Mouse (Mus musculus): ENCODE results near the gene Cpxm2.

Cpxm2 gene

GRCm38 (mm10) chr7:132154368-132154961 lies at the start of gene Cpxm2:
TSS of gene Cpxm2 (minus strand) at chr7:132154739.
- ATAC-seq (ENCODE audit: insufficient number of reproducible peaks, low FRiP score, low TSS enrichment) = no peak

DNA sequence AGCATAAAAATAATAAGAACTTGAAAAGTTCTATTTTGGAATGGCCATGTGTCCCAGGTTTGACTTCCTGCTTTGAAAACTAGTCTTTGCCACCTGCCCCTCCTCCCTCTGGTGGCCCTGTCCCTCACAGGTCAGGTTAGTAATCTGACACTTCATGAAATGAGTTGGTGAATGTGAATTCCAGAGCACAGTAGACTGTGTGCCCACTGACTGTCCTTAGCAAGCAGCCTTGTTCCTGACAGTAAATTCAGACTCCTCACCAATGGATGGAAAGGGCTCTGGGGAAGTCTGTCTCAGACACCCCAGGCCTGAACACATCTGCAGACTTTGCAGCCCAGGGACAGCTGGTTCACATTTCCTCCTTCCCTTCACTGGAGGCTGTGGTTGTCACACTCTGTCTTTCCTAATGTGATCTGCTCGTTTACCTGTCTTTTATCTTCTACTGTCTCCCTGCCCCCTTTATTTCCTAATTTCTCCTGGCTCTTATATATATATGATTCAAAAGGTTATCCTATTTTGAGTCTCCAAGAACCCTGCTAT lies 49.6 kb upstream of the Cpxm2 start:
- ATAC-seq (ENCODE audit: insufficient number of reproducible peaks, low FRiP score, low TSS enrichment) = no peak

GRCm38 (mm10) chr7:132199686-132200085 lies 45.1 kb upstream of the Cpxm2 start:
- no peak for ATAC-seq (ENCODE audit: insufficient number of reproducible peaks, low FRiP score, low TSS enrichment)

GRCm38 (mm10) chr7:132198806-132199205 lies 44.3 kb upstream of the Cpxm2 start:
- no peak for ATAC-seq (ENCODE audit: insufficient number of reproducible peaks, low FRiP score, low TSS enrichment)

- ATAC-seq (ENCODE audit: insufficient number of reproducible peaks, low FRiP score, low TSS enrichment) = no peak
Measured at GRCm38 (mm10) chr7:132197817-132198475, 43.4 kb upstream of the Cpxm2 start.

DNA sequence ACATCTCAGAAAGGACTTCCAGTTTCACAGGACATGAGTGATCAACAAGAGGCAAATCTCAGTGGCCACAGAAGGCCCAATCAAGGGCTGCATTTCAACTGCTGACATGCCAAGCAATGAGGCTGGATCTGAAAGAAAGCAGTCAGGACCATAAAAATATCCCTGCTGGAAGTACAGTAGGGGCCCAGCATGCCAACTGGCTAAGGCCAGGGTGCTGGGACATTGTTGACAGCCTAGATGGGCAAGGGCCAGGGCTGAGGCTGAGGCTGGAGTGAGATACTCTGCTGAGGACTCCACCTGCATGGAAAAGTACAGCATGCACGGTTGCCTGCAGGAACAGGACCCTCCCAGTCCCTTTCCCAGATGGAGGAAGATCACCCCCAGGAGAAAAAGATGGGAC lies 42.0 kb upstream of the Cpxm2 start:
- no peak for ATAC-seq (ENCODE audit: insufficient number of reproducible peaks, low FRiP score, low TSS enrichment)

GRCm38 (mm10) chr7:132193606-132194005 lies 39.1 kb upstream of the Cpxm2 start:
- ATAC-seq (ENCODE audit: insufficient number of reproducible peaks, low FRiP score, low TSS enrichment) = no peak

GRCm38 (mm10) chr7:132187456-132187855 lies 32.9 kb upstream of the Cpxm2 start:
- no peak for ATAC-seq (ENCODE audit: insufficient number of reproducible peaks, low FRiP score, low TSS enrichment)

DNA sequence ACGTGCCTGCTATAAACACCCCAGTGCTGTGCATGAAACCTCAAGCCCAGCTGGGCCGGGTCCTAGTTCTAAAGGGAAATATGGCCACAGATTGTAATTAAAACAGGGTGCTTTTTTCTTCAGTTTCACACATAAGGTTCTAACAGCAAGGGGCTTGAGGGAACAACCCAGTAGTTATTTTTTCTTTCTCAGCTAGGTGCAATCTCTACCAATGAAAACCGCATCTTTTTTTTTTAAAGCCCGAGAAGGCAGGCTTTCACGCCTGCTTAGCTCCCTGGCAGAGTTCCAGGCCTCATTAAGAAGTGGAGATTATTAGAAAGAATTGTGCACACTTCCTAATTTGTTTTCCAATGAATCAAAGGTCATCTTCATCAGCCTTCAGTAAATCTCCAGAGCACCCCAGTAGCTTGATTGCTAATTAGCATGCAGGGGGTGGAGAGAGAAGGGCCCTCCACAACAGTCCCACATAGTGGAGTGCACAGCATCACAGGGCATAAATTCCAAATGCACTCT lies 29.4 kb upstream of the Cpxm2 start:
- no peak for ATAC-seq (ENCODE audit: insufficient number of reproducible peaks, low FRiP score, low TSS enrichment)

DNA sequence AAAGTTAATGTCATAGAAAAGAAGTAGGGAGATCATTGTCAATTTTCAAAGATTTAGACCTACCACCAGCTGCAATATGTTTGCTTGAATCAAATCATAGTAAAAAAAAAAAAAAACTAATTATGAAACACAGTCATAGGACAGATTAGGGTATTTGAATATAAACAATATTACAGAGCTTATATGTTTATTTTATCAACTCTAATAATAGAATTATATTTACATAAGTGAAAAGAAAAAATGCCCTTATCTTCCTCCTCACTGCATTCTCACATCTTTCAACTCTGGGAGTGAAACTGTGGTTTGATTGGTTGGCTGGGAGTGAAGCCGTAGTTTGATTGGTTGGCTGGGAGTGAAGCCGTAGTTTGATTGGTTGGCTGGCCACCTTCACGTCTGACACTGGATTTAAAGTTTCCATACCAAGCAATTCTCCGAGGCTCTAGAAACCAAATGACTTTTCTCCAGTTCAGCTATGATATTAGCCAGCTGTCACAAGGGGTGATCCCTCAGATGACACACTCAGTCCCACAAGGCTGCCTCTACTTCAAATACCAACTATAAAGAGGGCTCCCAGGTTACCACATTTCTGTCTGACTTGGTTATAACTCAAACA lies 27.2 kb upstream of the Cpxm2 start:
- no peak for ATAC-seq (ENCODE audit: insufficient number of reproducible peaks, low FRiP score, low TSS enrichment)

GRCm38 (mm10) chr7:132181042-132181441 lies 26.5 kb upstream of the Cpxm2 start:
- no peak for ATAC-seq (ENCODE audit: insufficient number of reproducible peaks, low FRiP score, low TSS enrichment)

DNA sequence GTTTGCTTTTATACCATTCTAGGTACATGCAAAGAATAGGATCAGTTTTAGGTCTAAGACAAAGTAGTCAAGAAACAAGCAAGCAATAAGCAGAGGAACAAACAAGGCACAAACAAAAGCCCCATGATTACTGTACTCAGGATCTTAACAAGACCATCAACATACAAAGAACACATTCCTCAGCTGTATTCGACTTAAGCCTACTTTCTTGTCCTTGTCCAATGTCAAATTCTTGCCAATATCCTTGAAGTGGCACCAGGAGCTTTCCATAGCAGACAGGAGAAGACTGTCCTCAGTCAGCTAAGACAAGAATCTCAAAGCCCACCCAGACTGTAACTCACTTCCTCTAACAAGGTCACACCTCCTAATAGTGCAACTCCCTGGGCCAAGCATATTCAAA lies 24.5 kb upstream of the Cpxm2 start:
- no peak for ATAC-seq (ENCODE audit: insufficient number of reproducible peaks, low FRiP score, low TSS enrichment)

- no peak for ATAC-seq (ENCODE audit: insufficient number of reproducible peaks, low FRiP score, low TSS enrichment)
Measured at GRCm38 (mm10) chr7:132174787-132175186, 20.2 kb upstream of the Cpxm2 start.

DNA sequence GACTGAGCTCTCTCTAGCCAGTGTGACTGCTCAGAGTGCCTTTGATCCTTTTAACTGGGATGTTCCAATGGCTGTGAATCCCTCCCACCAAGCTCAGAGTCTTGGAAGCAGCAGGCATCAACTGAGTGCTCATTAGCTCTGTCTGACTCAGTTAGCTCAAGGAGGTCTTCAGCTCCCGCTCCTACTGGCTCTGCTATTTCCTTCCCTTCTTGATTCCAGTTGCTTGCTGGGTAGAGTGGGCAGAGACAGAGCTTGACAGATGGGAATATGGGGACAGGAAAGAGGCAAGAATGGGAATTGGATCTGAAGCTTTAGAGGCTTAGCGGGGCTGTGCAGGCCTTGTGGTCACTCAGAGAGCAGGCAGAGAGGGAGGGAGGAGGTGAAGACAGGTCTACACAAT lies 19.8 kb upstream of the Cpxm2 start:
- ATAC-seq (ENCODE audit: insufficient number of reproducible peaks, low FRiP score, low TSS enrichment) = no peak

GRCm38 (mm10) chr7:132172220-132172619 lies 17.7 kb upstream of the Cpxm2 start:
- ATAC-seq (ENCODE audit: insufficient number of reproducible peaks, low FRiP score, low TSS enrichment) = no peak

DNA sequence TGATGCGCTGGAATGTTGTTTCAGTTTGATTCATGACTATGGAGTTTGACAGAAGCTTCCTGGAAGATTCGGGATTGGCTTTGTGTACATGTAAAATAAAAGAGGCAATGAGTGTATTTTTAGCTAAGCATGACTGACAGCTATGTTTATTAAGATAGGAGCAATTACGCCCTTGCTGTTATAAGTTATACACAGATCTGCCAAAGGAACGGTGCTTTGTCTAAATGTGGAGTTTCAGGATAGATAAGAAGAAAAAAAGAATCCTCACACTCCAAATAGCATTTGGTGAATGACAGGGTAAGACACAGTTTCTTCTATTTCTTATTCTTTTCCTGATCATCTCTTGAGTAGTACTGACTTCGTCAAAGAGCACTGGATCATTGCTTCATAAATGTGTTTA lies 17.2 kb upstream of the Cpxm2 start:
- ATAC-seq (ENCODE audit: insufficient number of reproducible peaks, low FRiP score, low TSS enrichment) = no peak

DNA sequence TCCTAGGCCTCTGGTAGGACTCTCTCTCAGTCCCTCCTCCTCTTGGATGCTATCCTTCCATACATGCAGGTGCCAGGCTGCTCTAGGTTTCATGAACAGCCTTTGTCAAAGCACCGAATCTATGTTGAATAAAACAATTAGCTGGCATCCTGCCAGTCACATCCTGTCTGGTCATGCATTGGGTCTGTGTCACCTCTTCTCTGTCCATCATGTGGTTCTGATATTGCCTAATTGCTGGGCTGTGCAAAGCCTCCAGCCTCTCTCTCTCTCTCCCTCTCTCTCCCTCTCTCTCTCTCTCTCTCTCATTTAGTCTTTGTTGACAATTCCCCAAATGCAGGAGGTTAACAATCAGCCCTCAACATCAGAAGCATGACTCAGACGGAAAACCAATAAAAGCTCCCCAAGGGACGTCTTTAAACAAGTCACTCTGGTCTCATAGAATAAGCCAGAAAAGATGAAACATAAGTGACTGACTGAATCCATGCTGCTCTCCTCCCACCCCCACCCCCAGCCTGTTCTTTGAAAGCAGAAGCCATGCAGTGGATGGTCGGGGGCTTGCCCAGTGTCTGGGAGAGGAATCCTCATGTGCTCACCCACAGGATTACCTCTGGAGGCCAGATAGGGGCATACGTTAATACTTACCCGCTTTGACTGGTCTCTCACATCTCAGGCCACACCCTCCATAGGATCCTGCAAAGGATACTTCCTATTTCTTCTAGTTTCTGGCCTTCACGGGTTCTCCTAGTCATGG lies 15.1 kb upstream of the Cpxm2 start:
- ATAC-seq (ENCODE audit: insufficient number of reproducible peaks, low FRiP score, low TSS enrichment) = no peak

DNA sequence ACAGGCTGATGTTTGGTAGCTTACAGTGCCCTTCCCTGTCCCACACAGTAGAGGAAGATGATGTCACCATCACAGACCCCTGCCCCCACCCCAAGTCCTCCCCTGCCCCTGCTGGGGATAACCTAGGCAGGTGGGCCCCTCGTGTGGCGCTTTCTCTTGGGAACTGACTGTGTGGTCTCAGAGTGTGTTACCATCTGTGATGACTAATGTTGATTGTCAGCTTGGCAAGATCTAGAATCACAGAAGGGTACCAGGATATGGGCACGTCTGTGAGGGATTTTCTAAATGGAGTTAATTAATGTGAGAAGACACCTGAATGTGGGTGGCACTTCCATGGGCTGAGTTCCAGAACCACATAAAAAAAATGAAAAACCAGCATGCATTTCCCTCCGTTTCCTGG lies 12.7 kb upstream of the Cpxm2 start:
- ATAC-seq (ENCODE audit: insufficient number of reproducible peaks, low FRiP score, low TSS enrichment) = no peak

DNA sequence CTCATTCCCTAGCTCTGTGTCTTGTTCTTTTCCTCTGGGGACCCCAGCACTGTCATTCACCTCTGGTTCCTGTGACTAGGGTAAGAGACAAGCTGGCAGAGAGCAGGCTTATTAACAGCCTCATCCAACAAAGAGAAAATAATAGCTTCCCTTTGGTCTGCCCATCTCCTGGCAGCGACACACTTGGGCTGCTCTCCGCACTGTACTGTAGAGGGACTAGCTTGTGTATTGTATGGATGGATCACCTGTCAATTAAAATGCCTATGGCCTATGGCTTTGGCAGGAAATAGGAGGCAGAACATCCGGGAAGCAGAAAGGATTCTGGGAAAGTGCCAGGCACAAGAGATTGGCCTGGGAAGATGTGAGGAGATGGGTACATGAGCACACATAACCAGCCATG lies 7.7 kb upstream of the Cpxm2 start:
- no peak for ATAC-seq (ENCODE audit: insufficient number of reproducible peaks, low FRiP score, low TSS enrichment)

DNA sequence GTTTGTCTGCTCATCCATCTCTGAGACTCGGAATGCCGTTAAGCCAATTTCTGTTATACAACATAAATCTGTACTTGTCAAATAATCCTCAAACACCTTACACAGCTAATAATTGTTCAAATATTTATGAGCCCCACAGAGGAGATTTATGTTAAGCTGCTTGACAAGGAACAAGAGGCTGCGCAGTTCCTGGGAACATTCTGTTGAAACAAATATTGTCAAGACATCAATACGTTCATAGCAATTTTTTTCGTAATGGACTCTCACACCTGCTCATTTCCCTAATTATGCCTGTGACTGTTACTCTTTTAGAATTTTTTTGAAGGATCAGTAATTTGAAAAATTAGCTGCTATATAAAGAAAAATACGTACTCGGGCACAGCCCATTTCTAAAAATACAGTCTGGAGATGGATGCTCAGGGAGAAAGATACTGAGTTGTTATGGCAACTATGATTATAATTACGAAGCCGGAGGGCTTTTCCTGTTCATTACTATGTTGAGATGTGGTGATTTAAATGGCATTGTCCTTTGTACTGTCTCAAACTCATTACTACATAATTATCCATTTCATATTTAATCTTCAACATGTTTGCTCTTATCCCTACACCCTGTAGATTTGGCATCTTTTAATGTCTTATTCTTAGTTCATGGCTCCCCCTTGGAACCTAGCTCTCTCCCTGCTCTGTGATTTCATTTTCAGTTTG lies 3.9 kb upstream of the Cpxm2 start:
- no peak for ATAC-seq (ENCODE audit: insufficient number of reproducible peaks, low FRiP score, low TSS enrichment)
